Mouse (Mus musculus) kidney, adult 2 months (tissue): ENCODE measurements around the gene Prkar1b.

Experiments
- CTCF ChIP-seq: fragments of 200-500 bp; conservative IDR thresholded peaks from 2 replicates; pipeline ENCODE4 v1.5.1; 2011; ENCODE audit warnings: low read depth, mild to moderate bottlenecking, control low read depth, low read length, moderate library complexity, mixed read lengths; ENCODE audit not compliant: insufficient read depth, insufficient read length
- POLR2A ChIP-seq: fragments of 200-500 bp; IDR thresholded peaks from one replicate; pipeline ENCODE4 v1.6.1; 2011; ENCODE audit warnings: low read depth, low read length, control low read depth

- TF ChIP-seq POLR2A (no peak), CTCF (no peak)
Measured at GRCm38 (mm10) chr5:139129078-139129477, 20.7 kb downstream of the Prkar1b start.
